29 mouse cellular contexts compared by ENCODE assay signal in the genomic region with DNA sequence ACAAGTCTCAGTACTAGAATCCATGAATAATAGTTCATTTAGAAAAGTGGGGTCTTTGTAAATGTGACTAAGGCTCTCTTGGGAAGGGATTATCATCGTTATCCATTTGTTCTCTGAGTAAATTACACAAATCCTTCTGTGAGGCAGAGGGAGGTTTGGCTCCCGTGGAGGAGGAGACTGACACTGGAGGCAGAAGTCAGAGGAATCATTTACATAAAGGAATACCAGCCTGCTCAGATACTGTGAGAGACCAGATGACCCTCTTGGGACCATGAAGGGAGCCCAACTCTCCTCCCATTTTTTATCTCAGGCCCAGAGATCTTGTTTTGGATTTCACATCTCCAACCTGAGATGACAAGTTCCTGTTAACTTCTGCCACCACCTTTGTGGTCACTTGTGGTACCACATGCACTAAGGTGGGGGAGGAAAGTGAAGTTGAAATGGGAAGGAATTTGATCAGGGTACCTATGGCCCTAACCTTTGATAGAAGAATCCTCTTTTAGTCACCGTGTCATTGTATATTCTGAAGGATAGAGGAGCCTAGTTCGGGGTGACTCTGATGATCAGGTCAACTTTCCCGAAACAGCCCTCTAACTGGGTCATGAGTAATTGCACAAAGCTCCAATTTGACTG. TPM values are rescaled to one million over a fixed set of nuclear protein-coding genes. Genes with fewer than 3 reads are reported as not detected.
DNase-seq lines count a peak whose midpoint lies in the region; ATAC-seq and TF ChIP-seq lines count a peak whose summit lies in the region.
"Had no signal": no experiment of that assay in that cellular context is flagged by ENCODE, and none has a peak within 500 bp of the region (broad histone marks: within the 10 kb centered on the region; RNA-seq: fewer than 3 reads in every experiment).

No protein-coding gene starts in this region.

- H3K27me3 ChIP-seq in forebrain, embryonic 15.5 days, result no peaks in the 10 kb centered on the region
- no peaks in the 10 kb centered on the region for H3K27me3 ChIP-seq in forebrain, postnatal 0 days (ENCODE audit: insufficient read depth, low read length)
- H3K27me3 ChIP-seq in hindbrain, embryonic 12.5 days, result no peaks in the 10 kb centered on the region
- no peaks in the 10 kb centered on the region for H3K27me3 ChIP-seq in hindbrain, embryonic 14.5 days (ENCODE audit: control insufficient read depth, insufficient read depth, low read length)
- H3K27me3 ChIP-seq: hindbrain, embryonic 15.5 days; limb, embryonic 12.5 days; liver, embryonic 15.5 days; neural tube, embryonic 12.5 days; Patski had no signal

- H3K36me3 ChIP-seq in forebrain, embryonic 15.5 days, result no peaks in the 10 kb centered on the region
- no peaks in the 10 kb centered on the region for H3K36me3 ChIP-seq in forebrain, postnatal 0 days (ENCODE audit: insufficient read depth)
- no peaks in the 10 kb centered on the region for H3K36me3 ChIP-seq in hindbrain, embryonic 12.5 days
- no peaks in the 10 kb centered on the region for H3K36me3 ChIP-seq in hindbrain, embryonic 14.5 days (replicated peaks; ENCODE audit: control insufficient read depth, insufficient read depth)
- H3K36me3 ChIP-seq: hindbrain, embryonic 15.5 days; limb, embryonic 12.5 days; liver, embryonic 15.5 days; neural tube, embryonic 12.5 days had no signal

- H3K4me2 ChIP-seq in forebrain, embryonic 15.5 days (replicated peaks), result no peak overlapping the region
- no peak overlapping the region for H3K4me2 ChIP-seq in forebrain, postnatal 0 days (ENCODE audit: low read depth)
- H3K4me2 ChIP-seq in hindbrain, embryonic 12.5 days (replicated peaks), result no peak overlapping the region
- H3K4me2 ChIP-seq in hindbrain, embryonic 14.5 days (replicated peaks), result no peak overlapping the region
- H3K4me2 ChIP-seq: heart, embryonic 11.5 days; hindbrain, embryonic 15.5 days; limb, embryonic 12.5 days; liver, embryonic 15.5 days; lung, embryonic 14.5 days; neural tube, embryonic 12.5 days had no signal

- 0 out of 2 replicates have a peak, but pooled peaks cover 5% of the 10 kb centered on the region for H3K4me1 ChIP-seq in forebrain, embryonic 15.5 days
- H3K4me1 ChIP-seq in forebrain, postnatal 0 days (ENCODE audit: insufficient read depth), result no peaks in the 10 kb centered on the region
- H3K4me1 ChIP-seq in hindbrain, embryonic 12.5 days, result no peaks in the 10 kb centered on the region
- 0 out of 2 replicates have a peak, but pooled peaks cover 5% of the 10 kb centered on the region for H3K4me1 ChIP-seq in hindbrain, embryonic 14.5 days (replicated peaks; ENCODE audit: control insufficient read depth, insufficient read depth, low read length)
- peaks cover 7% of the 10 kb centered on the region for H3K4me1 ChIP-seq in embryonic fibroblast, embryonic 13.5 days (ENCODE audit: control insufficient read depth, insufficient read depth, low read length)
- H3K4me1 ChIP-seq: neural tube, embryonic 12.5 days had no signal

- no peak for DNase-seq in forebrain, postnatal 0 days
- DNase-seq in hindbrain, embryonic 14.5 days (ENCODE audit: low spot score), result no peak
- DNase-seq in R1 (ENCODE audit: low read depth, low spot score), result peak; percentile 34
- no peak for DNase-seq in left cerebral cortex, postnatal 4 days
- DNase-seq: adrenal gland, adult 2 months; adrenal gland, postnatal 36 days; cerebellum, adult 8-10 months; cerebellum, postnatal 25 days; heart, postnatal 36 days; kidney, adult 9 months; kidney, postnatal 10 days; lung, embryonic 14.5 days; lung, postnatal 14 days; right cerebral cortex, adult 18-20 months; thymus, adult 18-20 months; thymus, postnatal 25 days had no signal

- no peak for TF ChIP-seq POLR2A in embryonic fibroblast, embryonic 13.5 days (IDR thresholded peaks at IDR 0.05; ENCODE audit: low read depth, low read length)

- peak; percentile 42; the same call in 1 of the 2 replicates for ATAC-seq in forebrain, embryonic 15.5 days (replicated peaks)
- no peak for ATAC-seq in forebrain, postnatal 0 days
- 0 out of 2 replicates have a peak, but pooled peaks have one; percentile 43 for ATAC-seq in hindbrain, embryonic 12.5 days (ENCODE audit: low FRiP score)
- ATAC-seq in hindbrain, embryonic 14.5 days (ENCODE audit: low FRiP score), result no peak
- ATAC-seq in inflammation-experienced regulatory T-cells, adult 6 months, result no peak
- ATAC-seq: activated CD4-positive, CD25-positive, alpha-beta regulatory T cell, adult 4 months; Patski had no signal

- H3K9ac ChIP-seq in forebrain, embryonic 15.5 days (replicated peaks), result no peak overlapping the region
- H3K9ac ChIP-seq in forebrain, postnatal 0 days, result no peak overlapping the region
- H3K9ac ChIP-seq in hindbrain, embryonic 12.5 days, result no peak overlapping the region
- no peak overlapping the region for H3K9ac ChIP-seq in hindbrain, embryonic 14.5 days
- H3K9ac ChIP-seq: hindbrain, embryonic 15.5 days; limb, embryonic 12.5 days; liver, embryonic 15.5 days; lung, embryonic 14.5 days; neural tube, embryonic 12.5 days had no signal

- H3K9me3 ChIP-seq in forebrain, embryonic 15.5 days, result no peaks in the 10 kb centered on the region
- no peaks in the 10 kb centered on the region for H3K9me3 ChIP-seq in forebrain, postnatal 0 days (ENCODE audit: low read length)
- H3K9me3 ChIP-seq in hindbrain, embryonic 12.5 days (replicated peaks), result no peaks in the 10 kb centered on the region
- no peaks in the 10 kb centered on the region for H3K9me3 ChIP-seq in hindbrain, embryonic 14.5 days (ENCODE audit: control insufficient read depth, low read length)
- H3K9me3 ChIP-seq: hindbrain, embryonic 15.5 days; limb, embryonic 12.5 days; liver, embryonic 15.5 days; neural tube, embryonic 12.5 days had no signal

- TF ChIP-seq CTCF in forebrain, postnatal 0 days (IDR thresholded peaks at IDR 0.05; ENCODE audit: low read depth), result no peak
- no peak for TF ChIP-seq CTCF in embryonic fibroblast, embryonic 13.5 days (IDR thresholded peaks at IDR 0.05; ENCODE audit: borderline replicate concordance, insufficient read depth, low read length)

- H3K4me3 ChIP-seq in forebrain, embryonic 15.5 days, result no peak overlapping the region
- H3K4me3 ChIP-seq in forebrain, postnatal 0 days (ENCODE audit: low read depth, low read length), result no peak overlapping the region
- H3K4me3 ChIP-seq in hindbrain, embryonic 12.5 days, result no peak overlapping the region
- H3K4me3 ChIP-seq in hindbrain, embryonic 14.5 days (replicated peaks; ENCODE audit: low read length), result no peak overlapping the region
- H3K4me3 ChIP-seq in embryonic fibroblast, embryonic 13.5 days (ENCODE audit: insufficient read depth, low read length), result no peak overlapping the region
- H3K4me3 ChIP-seq: hindbrain, embryonic 15.5 days; limb, embryonic 12.5 days; liver, embryonic 15.5 days; myocyte; neural tube, embryonic 12.5 days had no signal

- WGBS in forebrain, embryonic 15.5 days, result 47% methylated on average over 5 of the region's 5 CpGs
- 40% methylated on average over 5 of the region's 5 CpGs for WGBS in forebrain, postnatal 0 days
- 63% methylated on average over 5 of the region's 5 CpGs for WGBS in hindbrain, embryonic 12.5 days
- WGBS in hindbrain, embryonic 14.5 days, result 57% methylated on average over 5 of the region's 5 CpGs

- intact Hi-C loops in left cerebral cortex, postnatal 4 days (cut with DNase I), result no loop called here

- peak overlapping the region; percentile 34; the same call in 1 of the 2 replicates for H3K27ac ChIP-seq in forebrain, embryonic 15.5 days (replicated peaks)
- H3K27ac ChIP-seq in forebrain, postnatal 0 days (ENCODE audit: low read depth, low read length), result no peak overlapping the region
- H3K27ac ChIP-seq in hindbrain, embryonic 12.5 days, result no peak overlapping the region
- no peak overlapping the region for H3K27ac ChIP-seq in hindbrain, embryonic 14.5 days
- peak overlapping the region; percentile 62 for H3K27ac ChIP-seq in embryonic fibroblast, embryonic 13.5 days (ENCODE audit: insufficient read depth, low read length)
- H3K27ac ChIP-seq: hindbrain, embryonic 15.5 days; limb, embryonic 12.5 days; liver, embryonic 15.5 days; neural tube, embryonic 12.5 days; stomach, postnatal 0 days had no signal

RNA-seq across cellular contexts. Expression of a gene that starts 51.2 kb away (rescaled TPM):
- polyA plus RNA-seq in forebrain, embryonic 15.5 days (2015; fragmentation: Nextera tagmentation; extraction: Ambion mirVana), result 14.1 and 14.4 TPM in 2 replicates
- total RNA-seq in forebrain, postnatal 0 days (2014; rRNA removed), result 11.3 and 13.1 TPM in 2 replicates
- polyA plus RNA-seq in forebrain, postnatal 0 days (2015; fragmentation: Nextera tagmentation; extraction: Ambion mirVana), result 7.6 and 9.1 TPM in 2 replicates
- 15.2 and 17.3 TPM in 2 replicates for polyA plus RNA-seq in hindbrain, embryonic 12.5 days (2016; fragmentation: Nextera tagmentation; extraction: Ambion mirVana)
- polyA plus RNA-seq in hindbrain, embryonic 14.5 days (2014; fragmentation: Nextera tagmentation; extraction: Ambion mirVana), result 13.3 and 14.9 TPM in 2 replicates
- 5.2 and 9.4 TPM in 2 replicates for polyA plus RNA-seq in embryonic fibroblast, embryonic 13.5 days (2011; ENCODE audit: insufficient read length, low read depth, missing spikeins)
- 10 to 100 TPM; 38.9 to 47.6 (median 41.2) TPM for polyA plus RNA-seq in inflammation-experienced regulatory T-cells, adult 6 months (2017; shearing (Covaris generic))
- 10 to 100 TPM; 14.6 to 15.3 TPM for total RNA-seq in left cerebral cortex, postnatal 4 days (2021)

Comparison
In these comparisons a context has a peak if more than half of its experiments do, and no peak if none do; other contexts are left out.
1. ATAC-seq: peak in forebrain, embryonic 15.5 days (single experiment) and hindbrain, embryonic 12.5 days (single experiment); none in forebrain, postnatal 0 days (single experiment), hindbrain, embryonic 14.5 days (single experiment) and inflammation-experienced regulatory T-cells, adult 6 months (single experiment).
2. H3K27ac ChIP-seq: peak in forebrain, embryonic 15.5 days (single experiment) and embryonic fibroblast, embryonic 13.5 days (single experiment); none in forebrain, postnatal 0 days (single experiment), hindbrain, embryonic 12.5 days (single experiment) and hindbrain, embryonic 14.5 days (single experiment).